Mouse (Mus musculus): ENCODE data around the gene C1qtnf4. TPM values are rescaled to one million over a fixed set of nuclear protein-coding genes. Genes with fewer than 3 reads are reported as not detected.
"Not testable (repeated sequence)": the region's sequence is repeated elsewhere in the genome, so short reads cannot be mapped to it uniquely, and the experiment has no call there.

The C1qtnf4 gene
- polyA plus RNA-seq, 1 experiment from 2014 or later, result 137 TPM

DNA sequence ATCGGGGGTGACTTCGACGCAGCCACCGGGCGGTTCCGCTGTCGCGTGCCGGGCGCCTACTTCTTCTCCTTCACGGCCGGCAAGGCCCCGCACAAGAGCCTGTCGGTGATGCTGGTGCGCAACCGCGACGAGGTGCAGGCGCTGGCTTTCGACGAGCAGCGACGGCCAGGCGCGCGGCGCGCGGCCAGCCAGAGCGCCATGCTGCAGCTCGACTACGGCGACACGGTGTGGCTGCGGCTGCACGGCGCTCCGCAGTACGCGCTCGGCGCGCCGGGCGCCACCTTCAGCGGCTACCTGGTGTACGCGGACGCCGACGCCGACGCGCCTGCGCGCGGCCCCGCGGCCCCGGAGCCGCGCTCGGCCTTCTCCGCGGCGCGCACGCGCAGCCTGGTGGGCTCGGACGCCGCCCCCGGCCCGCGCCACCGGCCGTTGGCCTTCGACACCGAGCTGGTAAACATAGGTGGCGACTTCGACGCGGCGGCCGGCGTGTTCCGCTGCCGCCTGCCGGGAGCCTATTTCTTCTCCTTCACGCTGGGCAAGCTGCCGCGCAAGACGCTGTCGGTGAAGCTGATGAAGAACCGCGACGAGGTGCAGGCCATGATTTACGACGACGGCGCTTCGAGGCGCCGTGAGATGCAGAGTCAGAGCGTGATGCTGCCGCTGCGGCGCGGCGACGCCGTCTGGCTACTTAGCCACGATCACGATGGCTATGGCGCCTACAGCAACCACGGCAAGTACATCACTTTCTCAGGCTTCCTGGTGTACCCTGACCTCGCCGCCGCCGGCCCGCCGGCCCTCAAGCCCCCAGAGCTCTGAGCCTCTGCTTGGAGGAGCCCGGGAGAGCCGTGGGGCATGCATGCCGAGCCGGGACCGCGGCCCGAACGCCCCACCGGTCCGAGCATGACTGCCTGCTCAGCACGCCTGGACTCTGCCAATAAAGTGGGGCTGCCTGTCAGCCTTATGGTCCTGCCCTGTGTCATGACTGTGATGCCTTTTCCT, 4.2 kb downstream of the C1qtnf4 start:
- no peaks in the 10 kb centered on the region; the same call in 1 of the 2 replicates for H3K36me3 ChIP-seq (replicated peaks)
- peaks cover 11% of the 10 kb centered on the region for H3K27me3 ChIP-seq (replicated peaks)
- peak; percentile 65 for ATAC-seq (replicated peaks)
- peak overlapping the region; percentile 71 for H3K27ac ChIP-seq
- H3K4me3 ChIP-seq, result peak overlapping the region; percentile 46
- WGBS, result 4% methylated on average over 129 of the region's 133 CpGs
- no peaks in the 10 kb centered on the region for H3K9me3 ChIP-seq
- H3K9ac ChIP-seq, result peak overlapping the region; percentile 52
- H3K4me1 ChIP-seq, result peaks cover 47% of the 10 kb centered on the region
- peak overlapping the region; percentile 67 for H3K4me2 ChIP-seq

DNA sequence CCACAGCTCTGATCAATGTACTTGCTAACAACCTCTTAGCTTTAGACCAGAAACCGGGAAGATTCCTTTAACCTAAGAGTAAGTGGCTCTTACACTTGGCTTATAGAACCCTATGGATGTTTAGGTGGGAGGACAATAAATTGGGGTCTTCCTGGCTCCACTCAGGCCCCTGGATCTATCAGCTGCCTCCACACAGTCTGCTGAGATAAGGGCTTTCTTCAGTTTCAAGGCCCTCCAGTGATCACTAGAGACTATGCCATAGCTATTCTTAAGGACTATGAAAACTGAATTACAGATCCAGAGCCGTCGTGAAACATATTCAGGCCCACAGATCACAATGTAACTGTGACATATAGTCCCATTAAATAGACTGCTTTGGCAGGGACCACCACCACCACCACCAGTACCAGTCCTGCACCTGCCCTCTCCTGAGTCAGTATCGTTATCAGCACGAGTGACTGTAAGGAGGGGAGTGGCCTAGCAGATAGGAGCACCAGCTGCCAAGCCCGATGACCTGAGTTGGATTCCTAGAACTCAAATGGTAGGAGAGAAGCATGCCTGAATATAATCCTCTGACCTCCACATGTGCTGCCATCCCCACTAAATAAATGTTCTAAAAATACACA, 8.1 kb downstream of the C1qtnf4 start:
- 96% methylated on average over 6 of the region's 6 CpGs for WGBS

DNA sequence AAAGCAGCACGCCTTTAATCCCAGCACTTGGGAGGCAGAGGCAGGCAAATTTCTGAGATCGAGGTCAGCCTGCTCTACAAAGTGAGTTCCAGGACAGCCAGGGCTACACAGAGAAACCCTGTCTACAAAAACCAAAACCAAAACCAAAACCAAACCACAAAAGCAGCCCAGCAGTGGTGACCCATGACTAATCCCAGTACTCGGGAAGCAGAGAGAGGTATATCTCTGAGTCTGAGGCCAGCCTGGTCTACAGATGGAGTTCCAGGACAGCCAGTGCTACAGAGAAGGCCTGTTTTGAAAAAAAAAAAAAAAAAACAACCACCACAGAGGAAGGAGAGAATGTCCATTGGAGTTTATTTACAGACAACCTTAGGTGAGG, 8.6 kb downstream of the C1qtnf4 start:
- H3K36me3 ChIP-seq (replicated peaks), result peaks cover 22% of the 10 kb centered on the region; the same call in 1 of the 2 replicates
- not testable (repeated sequence) for H3K27ac ChIP-seq; H3K9ac ChIP-seq; ATAC-seq (replicated peaks); H3K4me3 ChIP-seq; H3K27me3 ChIP-seq (replicated peaks); H3K9me3 ChIP-seq; H3K4me2 ChIP-seq
- peaks cover 23% of the 10 kb centered on the region for H3K4me1 ChIP-seq
- 97% methylated on average over 3 of the region's 3 CpGs for WGBS

More for the DNA sequence above, 8.1 kb downstream of the C1qtnf4 start:
- ATAC-seq (replicated peaks), result no peak
- Histone ChIP-seq H3K9ac (no peak overlapping the region), H3K4me3 (no peak overlapping the region), H3K9me3 (no peaks in the 10 kb centered on the region), H3K36me3 (replicated peaks) (peaks cover 20% of the 10 kb centered on the region; the same call in 1 of the 2 replicates), H3K4me1 (peaks cover 28% of the 10 kb centered on the region), H3K27me3 (replicated peaks) (0 out of 2 replicates have a peak, but pooled peaks cover 5% of the 10 kb centered on the region), H3K4me2 (no peak overlapping the region), H3K27ac (no peak overlapping the region)

DNA sequence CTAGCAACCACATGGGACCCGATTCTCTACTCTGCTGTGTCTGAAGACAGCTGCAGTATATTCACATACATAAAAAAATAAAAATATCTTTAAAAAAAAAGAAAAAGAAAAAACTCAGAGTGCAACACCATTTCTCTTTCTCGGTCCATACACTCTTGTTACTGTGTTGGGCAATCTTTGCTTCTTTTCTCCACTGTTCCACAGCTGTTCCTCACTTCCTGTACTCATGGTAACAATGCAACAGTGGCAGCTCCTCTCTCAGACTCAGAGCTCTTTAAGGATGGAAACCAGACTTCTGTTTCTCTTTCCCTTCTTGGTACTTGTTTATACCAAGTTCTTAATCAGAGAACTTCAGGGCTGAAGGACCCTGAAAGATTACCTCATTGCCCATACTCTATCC, 17.7 kb downstream of the C1qtnf4 start:
- Histone ChIP-seq H3K9me3 (no peaks in the 10 kb centered on the region), H3K4me1 (peaks cover 34% of the 10 kb centered on the region), H3K27ac (0 out of 2 replicates have a peak overlapping the region, but pooled peaks have one; percentile 94), H3K4me3 (peak overlapping the region; percentile 93), H3K27me3 (replicated peaks) (no peaks in the 10 kb centered on the region), H3K9ac (peak overlapping the region; percentile 98), H3K36me3 (replicated peaks) (peaks cover 22% of the 10 kb centered on the region; the same call in 1 of the 2 replicates), H3K4me2 (peak overlapping the region; percentile 67)
- 80% methylated on average over 2 of the region's 2 CpGs for WGBS
- no peak for ATAC-seq (replicated peaks)

DNA sequence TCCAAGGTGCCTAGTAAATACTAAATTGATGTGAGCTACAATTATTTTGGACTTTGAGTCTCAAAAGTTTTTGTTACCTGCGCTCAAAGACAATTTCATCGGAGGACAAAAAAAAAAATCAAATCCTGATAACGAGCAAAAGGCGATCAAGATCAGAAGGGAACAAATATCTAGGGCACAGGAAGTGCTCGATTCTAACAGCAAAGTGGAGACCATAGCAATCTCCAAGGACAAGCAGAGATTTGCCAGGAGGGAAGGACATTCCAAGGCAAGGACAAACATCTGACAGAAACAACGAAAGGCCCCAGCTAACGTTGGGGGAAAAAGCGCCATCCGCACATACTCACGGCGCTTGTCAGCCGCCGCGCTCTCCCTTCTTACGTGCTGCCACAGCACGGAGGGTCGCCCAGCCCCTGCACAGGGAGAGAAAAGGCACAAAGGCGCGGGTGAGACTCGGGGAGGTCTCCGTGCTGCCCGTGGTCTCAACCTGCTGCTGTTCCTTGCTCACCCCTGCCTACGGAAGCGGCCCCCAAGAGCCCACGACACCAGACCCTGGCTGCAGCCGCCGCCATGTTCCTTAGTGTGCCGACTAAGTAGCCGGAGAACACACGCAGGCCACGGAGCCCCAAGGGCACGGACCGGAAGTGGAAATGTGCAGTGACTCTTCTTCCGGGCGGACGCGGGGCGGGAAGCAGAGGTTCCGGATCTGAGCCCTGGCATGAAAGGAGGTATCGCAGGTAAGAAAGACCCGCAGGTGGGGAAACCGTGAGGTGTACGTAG, 18.6 kb downstream of the C1qtnf4 start, which contains the start of the genes Kbtbd4 and Ndufs3:
TSS of gene Kbtbd4 (plus strand) at position 665 of the 780 bp plus-strand sequence.
TSS of gene Ndufs3 (minus strand) at position 752 of the 780 bp plus-strand sequence.
- Histone ChIP-seq H3K9me3 (no peaks in the 10 kb centered on the region), H3K9ac (peak within 1 kb of the TSS; percentile 98), H3K4me1 (peaks cover 34% of the 10 kb centered on the region), H3K36me3 (replicated peaks) (peaks cover 20% of the 10 kb centered on the region; the same call in 1 of the 2 replicates), H3K27ac (peak within 1 kb of the TSS; percentile 94), H3K4me3 (peak within 1 kb of the TSS; percentile 93), H3K4me2 (peak within 1 kb of the TSS; percentile 67), H3K27me3 (replicated peaks) (no peaks in the 10 kb centered on the region)
- ATAC-seq (replicated peaks), result peak; percentile 95
- 1% methylated on average over 42 of the region's 43 CpGs for WGBS

DNA sequence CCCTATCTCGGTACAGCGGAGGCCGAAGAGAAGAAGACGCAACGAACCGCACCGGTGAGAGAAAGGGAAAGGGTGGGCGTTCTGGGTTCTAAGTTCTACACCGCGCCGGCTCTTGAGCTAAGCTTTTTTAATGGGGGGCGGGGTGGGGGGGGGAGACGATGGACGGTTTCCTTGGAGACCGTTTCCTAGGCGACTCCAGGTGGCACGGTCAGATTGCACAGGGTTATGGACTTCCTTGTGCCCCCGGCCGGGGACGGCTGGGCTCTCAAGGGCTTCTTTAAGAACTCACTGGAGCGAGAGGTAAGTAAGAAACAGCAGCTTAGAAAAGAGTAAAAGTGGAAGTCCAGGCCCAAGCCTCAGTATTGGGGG, 19.2 kb downstream of the C1qtnf4 start:
- Histone ChIP-seq H3K4me1 (peaks cover 34% of the 10 kb centered on the region), H3K4me2 (peak overlapping the region; percentile 67), H3K4me3 (peak overlapping the region; percentile 93), H3K27ac (peak overlapping the region; percentile 94), H3K36me3 (replicated peaks) (peaks cover 26% of the 10 kb centered on the region; the same call in 1 of the 2 replicates), H3K27me3 (replicated peaks) (no peaks in the 10 kb centered on the region), H3K9me3 (no peaks in the 10 kb centered on the region), H3K9ac (peak overlapping the region; percentile 98)
- whole genome bisulfite sequencing, result 2% methylated on average over 21 of the region's 21 CpGs
- ATAC-seq (replicated peaks), result peak; percentile 60; the same call in 1 of the 2 replicates

DNA sequence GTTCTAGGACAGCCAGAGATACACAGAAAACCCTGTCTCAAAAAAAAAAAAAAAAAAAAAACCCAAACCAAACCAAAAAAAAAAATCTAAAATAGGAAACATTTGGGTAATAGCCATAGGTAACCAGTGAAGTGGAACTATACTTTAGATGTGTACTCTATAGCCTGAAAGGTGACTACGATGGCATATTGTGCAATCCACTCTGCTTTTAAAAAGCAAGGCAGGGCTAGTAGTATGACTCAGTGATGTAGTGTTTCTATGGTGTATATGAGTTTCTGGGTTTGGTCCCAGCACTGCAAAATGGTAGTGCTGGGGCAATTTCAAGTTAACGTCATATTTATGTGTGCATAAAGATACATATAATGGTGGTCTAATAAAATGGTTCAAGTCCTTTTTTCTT, 21.1 kb downstream of the C1qtnf4 start:
- Histone ChIP-seq H3K9me3 (no peaks in the 10 kb centered on the region), H3K27me3 (replicated peaks) (no peaks in the 10 kb centered on the region), H3K4me3 (no peak overlapping the region), H3K4me2 (no peak overlapping the region), H3K36me3 (replicated peaks) (peaks cover 33% of the 10 kb centered on the region; the same call in 1 of the 2 replicates), H3K9ac (no peak overlapping the region), H3K4me1 (peaks cover 34% of the 10 kb centered on the region), H3K27ac (no peak overlapping the region)
- no peak for ATAC-seq (replicated peaks)
- 96% methylated on average over 2 of the region's 2 CpGs for WGBS

DNA sequence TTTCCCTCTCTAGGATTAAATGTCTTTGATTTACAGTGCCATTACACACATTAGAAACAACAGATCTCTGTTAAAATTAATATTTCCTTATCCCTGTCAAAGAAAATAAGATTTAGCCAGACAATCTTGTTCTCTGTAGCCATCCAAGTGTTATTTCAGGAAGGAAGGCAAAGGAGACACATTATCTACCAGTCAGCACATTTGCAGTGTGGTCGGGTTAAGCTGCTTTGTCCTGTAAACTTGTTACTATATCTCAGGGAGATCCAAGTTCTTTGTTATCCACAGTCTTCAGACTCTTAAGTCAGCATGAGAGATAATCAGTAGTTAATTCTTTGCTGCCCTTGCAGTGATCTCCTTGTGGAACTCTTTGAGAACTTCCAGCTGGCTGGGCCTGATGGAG, 25.2 kb downstream of the C1qtnf4 start:
- no peaks in the 10 kb centered on the region for H3K27me3 ChIP-seq (replicated peaks)
- WGBS, result 95% methylated on average over 1 of the region's 1 CpGs
- no peak overlapping the region for H3K4me3 ChIP-seq
- no peaks in the 10 kb centered on the region for H3K9me3 ChIP-seq
- peaks cover 32% of the 10 kb centered on the region; the same call in 1 of the 2 replicates for H3K36me3 ChIP-seq (replicated peaks)
- no peak overlapping the region for H3K9ac ChIP-seq
- ATAC-seq (replicated peaks), result no peak
- no peak overlapping the region for H3K4me2 ChIP-seq
- no peak overlapping the region for H3K27ac ChIP-seq
- peaks cover 25% of the 10 kb centered on the region for H3K4me1 ChIP-seq

DNA sequence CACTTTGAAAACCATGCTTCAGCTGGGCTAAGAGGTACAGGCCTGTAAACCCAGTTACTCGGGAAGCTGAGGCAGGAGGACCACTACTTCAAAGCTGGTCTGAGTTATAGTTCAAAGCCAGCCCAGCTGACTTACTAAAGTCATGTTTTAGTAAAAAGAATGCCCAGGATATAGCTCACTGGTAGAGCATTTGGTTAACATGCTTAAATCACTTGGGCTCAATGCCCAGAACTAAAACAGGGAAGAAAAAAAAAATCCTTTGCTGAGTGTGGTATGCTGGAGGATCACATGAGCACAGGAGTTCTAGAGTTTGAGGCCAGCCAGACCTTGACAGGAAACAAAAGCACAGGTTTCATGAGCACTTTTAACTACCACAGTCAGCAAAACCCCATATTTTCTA, 26.0 kb downstream of the C1qtnf4 start:
- no peak for ATAC-seq (replicated peaks)
- Histone ChIP-seq H3K27ac (no peak overlapping the region), H3K9ac (no peak overlapping the region), H3K4me2 (no peak overlapping the region), H3K9me3 (no peaks in the 10 kb centered on the region), H3K4me1 (peaks cover 27% of the 10 kb centered on the region), H3K27me3 (replicated peaks) (no peaks in the 10 kb centered on the region), H3K4me3 (no peak overlapping the region), H3K36me3 (replicated peaks) (peaks cover 32% of the 10 kb centered on the region; the same call in 1 of the 2 replicates)
- 82% methylated on average over 1 of the region's 1 CpGs for WGBS

DNA sequence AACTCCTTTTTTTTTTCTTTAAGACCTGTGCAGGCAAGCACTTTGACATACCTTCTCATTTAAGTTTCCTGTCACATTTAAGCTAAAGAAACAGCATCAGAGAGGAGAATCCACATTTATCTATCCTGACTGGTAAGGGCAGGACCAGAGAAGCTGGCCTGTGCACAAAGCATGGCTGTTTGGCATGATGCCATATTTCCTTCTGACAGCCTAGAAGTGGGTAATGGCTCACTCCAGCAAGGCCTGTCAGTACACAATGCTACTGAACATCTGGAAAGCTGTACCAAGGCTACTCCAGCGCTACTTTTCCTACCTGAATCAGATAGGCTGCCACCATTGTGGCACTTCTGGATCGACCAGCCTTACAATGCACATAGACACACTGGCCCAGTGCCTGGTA, 28.0 kb downstream of the C1qtnf4 start:
- Histone ChIP-seq H3K36me3 (replicated peaks) (peaks cover 28% of the 10 kb centered on the region; the same call in 1 of the 2 replicates), H3K4me1 (peaks cover 27% of the 10 kb centered on the region), H3K27ac (no peak overlapping the region), H3K4me2 (no peak overlapping the region), H3K9me3 (no peaks in the 10 kb centered on the region), H3K9ac (no peak overlapping the region), H3K4me3 (no peak overlapping the region), H3K27me3 (replicated peaks) (no peaks in the 10 kb centered on the region)
- 78% methylated on average over 2 of the region's 2 CpGs for WGBS
- no peak for ATAC-seq (replicated peaks)

DNA sequence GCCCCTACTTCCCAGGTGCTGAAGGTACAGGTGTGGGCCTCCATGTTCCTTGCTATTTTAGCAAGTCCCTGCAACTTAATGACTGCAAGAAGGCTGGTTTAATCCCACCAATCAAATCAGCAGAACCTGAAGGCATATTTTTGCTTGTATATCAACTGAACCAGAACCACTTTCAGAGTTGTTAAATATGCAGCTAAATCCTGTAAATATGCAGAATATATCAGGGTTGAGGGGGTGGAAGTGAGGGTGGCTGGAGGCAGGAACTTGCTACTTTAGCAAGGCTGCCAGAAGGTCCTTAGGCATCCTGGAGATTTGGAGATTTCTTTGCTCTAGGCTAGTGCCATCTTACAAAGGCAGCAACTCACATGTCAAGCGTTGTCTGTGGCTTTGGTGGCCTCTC, 29.9 kb downstream of the C1qtnf4 start:
- peak overlapping the region; percentile 76 for H3K4me2 ChIP-seq

More for the DNA sequence above, 29.9 kb downstream of the C1qtnf4 start:
- Histone ChIP-seq H3K27ac (no peak overlapping the region), H3K27me3 (replicated peaks) (no peaks in the 10 kb centered on the region), H3K4me1 (peaks cover 27% of the 10 kb centered on the region), H3K9me3 (no peaks in the 10 kb centered on the region), H3K4me3 (no peak overlapping the region), H3K36me3 (replicated peaks) (peaks cover 15% of the 10 kb centered on the region; the same call in 1 of the 2 replicates), H3K9ac (no peak overlapping the region)
- WGBS, result 71% methylated on average over 1 of the region's 1 CpGs
- ATAC-seq (replicated peaks), result no peak
